Mouse (Mus musculus) c-Kit-negative CD71-positive TER-119-positive erythroid progenitor cells, embryonic 14.5 days (primary cell): Measurements from ENCODE around the gene Adipoq.
"Not testable (repeated sequence)": the region's sequence is repeated elsewhere in the genome, so short reads cannot be mapped to it uniquely, and the experiment has no call there.

Experiments used
- DNase-seq: peaks from one replicate; pipeline ENCODE4 v3.0.0-alpha.2; 2013; ENCODE audit warnings: low read depth, low spot score

Adipoq gene

DNA sequence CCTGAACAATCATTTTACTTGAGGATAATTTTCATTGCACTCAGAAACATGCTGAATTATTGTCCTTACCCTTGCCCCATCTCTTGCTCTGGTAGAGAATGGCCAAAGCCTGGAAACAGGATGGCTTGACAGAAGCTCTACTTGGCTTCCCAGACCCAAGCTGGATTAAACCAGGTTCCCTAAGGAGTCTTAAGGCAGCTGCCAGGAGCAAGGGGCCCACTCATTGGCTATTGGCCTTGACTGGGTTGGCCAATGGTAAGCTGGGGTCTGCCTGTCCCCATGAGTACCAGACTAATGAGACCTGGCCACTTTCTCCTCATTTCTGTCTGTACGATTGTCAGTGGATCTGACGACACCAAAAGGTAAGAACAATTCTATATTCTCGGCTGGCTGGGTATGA is at the start of gene Adipoq:
Gene Adipoq, plus strand, starts transcription at position 257 of the 400 bp plus-strand sequence.
- no peak for DNase-seq

- DNase-seq, result not testable (repeated sequence)
Observed at GRCm38 (mm10) chr16:23096886-23097285, 49.5 kb upstream of the Adipoq start.

- not testable (repeated sequence) for DNase-seq
Observed at GRCm38 (mm10) chr16:23097290-23098104, 48.8 kb upstream of the Adipoq start.

DNA sequence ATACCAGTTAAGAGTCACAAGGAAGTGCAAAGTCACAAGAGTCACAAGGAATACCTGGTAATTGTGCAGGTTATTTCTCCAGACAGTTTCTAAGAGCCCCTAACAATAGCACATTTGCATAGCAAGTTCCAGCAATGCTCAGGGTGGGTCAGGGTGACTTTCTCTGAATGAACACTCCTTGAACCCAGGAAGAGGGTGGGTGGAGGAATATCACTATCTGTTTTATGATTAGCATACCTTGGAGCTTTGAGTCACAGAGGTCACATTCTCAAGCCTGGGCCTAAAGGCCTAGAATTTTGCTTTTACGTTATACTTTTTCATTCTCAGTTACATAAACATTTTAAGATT is 48.3 kb upstream of the Adipoq start:
- DNase-seq, result not testable (repeated sequence)

GRCm38 (mm10) chr16:23099632-23100031 is 46.7 kb upstream of the Adipoq start:
- DNase-seq, result no peak

- no peak for DNase-seq
Observed at GRCm38 (mm10) chr16:23100099-23100575, 46.2 kb upstream of the Adipoq start.

DNA sequence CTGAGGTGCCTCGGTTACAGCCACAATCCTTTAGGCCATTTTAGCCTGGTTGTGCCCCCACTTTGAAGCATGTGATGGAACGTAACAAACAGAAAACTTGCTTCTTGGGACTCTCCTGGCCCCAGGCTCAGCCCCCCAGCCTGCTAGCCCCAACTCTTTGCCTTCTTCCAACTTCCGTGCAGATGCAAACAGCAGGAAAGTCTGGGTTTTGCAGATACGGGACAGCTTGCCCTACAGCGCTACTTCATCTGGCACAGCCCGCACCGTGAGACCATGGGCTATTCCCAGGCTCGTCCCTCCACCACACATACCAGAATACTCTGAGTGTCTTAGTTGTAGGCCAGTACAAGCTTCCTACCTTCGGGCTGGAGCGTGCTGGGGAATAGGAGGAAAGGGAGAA is 45.7 kb upstream of the Adipoq start:
- DNase-seq, result no peak

DNA sequence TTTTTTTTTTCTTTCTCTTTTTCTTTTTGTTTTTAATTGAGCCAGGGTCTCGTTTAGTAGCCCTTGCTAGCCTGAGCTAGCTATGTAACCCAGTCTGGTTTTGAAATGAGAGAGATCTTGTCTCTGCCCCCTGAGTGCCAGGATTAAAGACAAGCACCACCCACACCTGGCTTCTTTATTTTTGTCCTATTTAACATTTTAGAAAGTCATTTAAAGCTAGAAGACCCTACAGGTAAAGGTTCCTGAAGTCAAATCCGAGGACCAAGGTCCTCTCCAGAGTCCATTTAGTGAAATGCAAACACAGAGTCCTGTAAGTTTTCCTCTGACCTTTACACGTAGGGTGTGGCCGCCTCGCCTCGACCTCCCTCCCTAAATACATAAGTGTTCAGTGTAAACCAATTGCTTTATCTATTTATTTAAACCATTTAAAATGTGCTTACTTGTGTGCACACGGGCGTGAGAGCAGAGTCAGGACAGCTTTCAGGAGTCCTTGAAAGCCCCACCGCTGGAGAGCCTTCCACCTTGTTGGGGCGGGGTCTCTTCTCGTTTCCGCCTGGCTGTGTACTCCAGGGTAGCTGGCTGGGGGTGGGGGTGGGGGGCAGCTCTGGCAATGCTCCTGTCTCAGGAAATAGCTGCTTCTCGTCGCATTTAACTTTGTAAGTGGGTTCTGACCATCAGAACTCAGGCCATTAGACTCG is 43.8 kb upstream of the Adipoq start:
- no peak for DNase-seq

DNA sequence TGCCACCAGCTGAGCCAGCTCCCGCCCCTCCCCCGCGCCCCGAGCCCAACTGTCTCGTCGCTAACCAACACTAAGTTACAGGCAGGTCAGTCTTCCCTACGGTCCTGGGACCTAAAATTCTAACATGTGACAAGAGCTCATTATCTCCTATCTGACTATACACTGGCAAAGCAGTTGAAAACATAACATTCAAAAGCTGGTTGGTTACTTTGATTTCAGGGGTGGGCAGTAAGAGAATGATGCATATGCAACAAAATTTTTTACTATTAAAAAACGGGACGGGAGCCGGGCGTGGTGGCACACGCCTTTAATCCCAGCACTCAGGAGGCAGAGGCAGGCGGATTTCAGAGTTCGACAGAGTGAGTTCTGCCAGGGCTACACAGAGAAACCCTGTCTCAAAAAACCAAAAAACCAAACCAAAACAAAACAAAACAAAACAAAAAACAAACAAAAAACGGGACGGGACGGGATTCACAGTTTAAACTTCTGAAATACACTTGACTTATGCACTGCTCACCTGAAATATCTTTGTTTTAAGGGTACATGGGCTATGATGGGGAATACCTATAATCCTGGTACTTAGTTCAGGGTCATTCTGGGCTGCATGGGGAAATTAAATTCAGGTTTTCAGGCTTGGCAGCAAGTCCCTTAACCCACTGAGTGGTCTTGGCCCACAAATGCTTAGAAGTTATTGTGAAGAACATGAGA is 43.1 kb upstream of the Adipoq start:
- no peak for DNase-seq

DNA sequence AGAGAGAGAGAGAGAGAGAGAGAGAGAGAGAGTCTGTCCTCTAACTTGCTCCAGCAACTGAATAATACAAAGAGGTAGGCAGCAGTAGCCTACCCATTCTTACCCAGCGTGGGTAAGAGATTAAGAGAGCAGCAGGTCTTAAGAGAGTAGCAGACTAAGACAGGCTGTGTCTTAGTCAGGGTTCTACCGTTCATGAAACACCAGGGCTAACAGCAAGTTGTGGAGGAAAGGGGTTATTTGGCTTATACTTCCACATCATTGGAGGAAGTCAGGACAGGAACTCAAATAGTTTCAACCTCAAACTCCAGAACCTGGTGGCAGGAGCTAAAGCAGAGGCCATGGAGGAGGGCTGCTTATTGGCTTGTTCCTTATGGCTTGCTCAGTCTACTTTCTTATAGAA is 42.5 kb upstream of the Adipoq start:
- no peak for DNase-seq

- DNase-seq, result no peak
Observed at GRCm38 (mm10) chr16:23106121-23106520, 40.2 kb upstream of the Adipoq start.

- DNase-seq, result peak; percentile 83
Observed at GRCm38 (mm10) chr16:23107231-23107942, 38.9 kb upstream of the Adipoq start, which contains the start of gene Eif4a2. TSS of gene Eif4a2 (plus strand) at chr16:23107444.

DNA sequence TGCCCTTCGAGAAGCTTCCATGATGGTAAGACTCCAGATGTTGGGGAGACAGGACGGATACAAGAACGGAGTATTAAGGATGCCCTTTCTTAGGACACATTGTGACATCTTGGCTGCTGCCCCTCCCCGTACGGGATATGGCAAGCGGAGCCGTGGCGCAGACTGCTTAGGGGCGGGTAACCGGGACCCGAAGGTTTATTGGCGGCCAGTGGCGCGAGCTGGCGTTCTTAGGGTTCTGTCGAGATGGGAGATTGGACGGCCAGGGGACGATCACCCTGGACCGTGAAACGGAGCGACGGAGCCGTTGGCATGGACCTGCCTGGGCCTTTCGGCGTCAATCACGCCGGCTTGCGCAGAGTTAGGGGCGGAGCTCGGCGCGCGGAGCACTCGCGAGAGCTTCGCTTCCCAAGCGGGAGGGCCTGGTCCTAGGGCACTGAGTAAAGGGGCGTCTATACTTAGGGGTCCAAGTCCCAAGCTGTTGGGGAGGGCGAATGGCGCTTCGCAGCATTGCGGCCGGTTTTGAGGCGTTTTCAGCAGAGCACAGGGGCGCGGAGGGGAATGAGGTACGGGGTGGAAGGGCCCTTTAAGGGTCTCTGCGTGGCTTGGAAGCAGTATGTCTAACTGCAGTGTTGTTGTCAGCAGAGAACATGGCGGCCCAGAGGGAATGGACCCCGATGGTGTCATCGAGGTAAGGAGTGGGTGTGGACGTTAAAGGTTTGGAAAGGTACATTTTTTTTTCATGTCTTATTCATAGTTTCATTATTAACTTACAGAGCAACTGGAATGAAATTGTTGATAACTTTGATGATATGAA is 38.2 kb upstream of the Adipoq start:
- peak; percentile 66 for DNase-seq

GRCm38 (mm10) chr16:23108943-23109342 is 37.4 kb upstream of the Adipoq start:
- no peak for DNase-seq

GRCm38 (mm10) chr16:23109350-23110280 is 36.7 kb upstream of the Adipoq start:
- DNase-seq, result no peak

DNA sequence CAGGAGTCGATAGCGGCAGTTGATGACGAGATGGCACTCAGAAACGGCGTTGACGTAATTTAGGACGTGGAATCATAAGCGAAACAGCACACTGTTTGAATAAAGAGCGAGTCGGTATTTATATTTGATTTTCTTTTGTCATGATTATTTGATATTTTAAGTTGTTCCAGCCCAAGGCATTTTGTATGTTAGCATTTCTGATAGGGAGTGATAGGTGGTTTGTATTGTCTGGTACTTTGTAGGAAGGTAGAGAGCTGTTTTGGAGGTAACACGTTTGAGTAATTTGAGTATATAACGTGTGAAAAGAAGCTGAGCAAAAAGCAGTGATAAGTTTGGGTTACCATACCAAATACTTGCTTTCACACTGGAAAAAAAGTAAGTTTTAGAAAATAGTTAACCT is 34.0 kb upstream of the Adipoq start:
- no peak for DNase-seq

DNA sequence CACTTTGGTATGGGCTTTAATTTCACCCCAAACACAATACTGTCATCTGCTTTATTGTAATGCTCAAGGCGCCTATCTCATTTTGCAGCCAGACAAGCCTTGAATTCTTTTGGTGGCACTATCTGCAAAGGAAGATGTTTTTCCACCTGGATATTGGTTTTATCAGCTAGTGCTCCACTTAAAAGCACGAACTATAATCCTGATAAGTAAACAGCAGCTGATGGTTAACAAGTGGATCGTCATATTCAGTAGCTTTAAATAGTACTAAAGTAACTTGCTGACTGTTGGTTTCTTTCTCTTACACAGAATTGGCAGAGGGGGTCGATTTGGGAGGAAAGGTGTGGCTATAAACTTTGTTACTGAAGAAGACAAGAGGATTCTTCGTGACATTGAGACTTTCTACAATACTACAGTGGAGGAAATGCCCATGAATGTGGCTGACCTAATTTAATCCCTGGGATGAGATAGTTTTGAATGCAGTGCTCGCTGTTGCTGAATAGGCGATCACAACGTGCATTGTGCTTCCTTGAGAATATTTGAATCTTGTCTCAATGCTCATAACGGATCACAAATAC is 33.4 kb upstream of the Adipoq start:
- no peak for DNase-seq

- DNase-seq, result no peak
Observed at GRCm38 (mm10) chr16:23113903-23114302, 32.4 kb upstream of the Adipoq start.
